Mouse (Mus musculus) embryo, embryonic 11 days (tissue): ENCODE measurements at regions not wholly inside any gene's neighbourhood (a gene's known extent, or its start where the extent isn't known, plus 50 kb on each side); places are given as distances from the start of the nearest gene placed in this dataset.

Experiments
- DNase-seq: peaks from one replicate; pipeline ENCODE4 v3.0.0-alpha.2; 2015

DNA sequence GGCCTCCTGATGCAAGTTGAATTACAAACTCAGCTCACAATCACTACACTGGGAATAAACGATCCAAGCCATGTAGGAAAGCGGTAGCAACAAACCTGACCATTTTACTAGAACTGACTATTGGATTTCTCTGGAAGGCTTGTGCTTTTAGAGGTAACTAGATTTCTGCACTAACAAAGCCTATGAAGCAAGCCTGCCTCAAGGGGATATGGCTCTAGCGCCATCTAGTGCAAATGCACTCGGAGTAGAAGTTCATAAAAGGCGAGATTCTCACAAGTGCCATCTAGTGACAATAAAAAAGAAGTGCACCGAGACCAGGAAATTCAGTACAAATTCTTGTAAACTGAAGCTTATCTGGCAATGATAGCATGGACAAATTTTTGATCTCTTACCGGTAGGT, 364.9 kb upstream of the Fmr1 start:
- peak; percentile 80 for DNase-seq
